Mouse (Mus musculus): Measurements from ENCODE around the gene Gm10972. TPM values are rescaled to one million over a fixed set of nuclear protein-coding genes. Genes with fewer than 3 reads are reported as not detected.
"Not testable (repeated sequence)": the region's sequence is repeated elsewhere in the genome, so short reads cannot be mapped to it uniquely, and the experiment has no call there.

Gene Gm10972
- total RNA-seq (2021), result not detected
- long read RNA-seq, experiment 1, result 0 reads
- long read RNA-seq, experiment 2, result 0 reads

DNA sequence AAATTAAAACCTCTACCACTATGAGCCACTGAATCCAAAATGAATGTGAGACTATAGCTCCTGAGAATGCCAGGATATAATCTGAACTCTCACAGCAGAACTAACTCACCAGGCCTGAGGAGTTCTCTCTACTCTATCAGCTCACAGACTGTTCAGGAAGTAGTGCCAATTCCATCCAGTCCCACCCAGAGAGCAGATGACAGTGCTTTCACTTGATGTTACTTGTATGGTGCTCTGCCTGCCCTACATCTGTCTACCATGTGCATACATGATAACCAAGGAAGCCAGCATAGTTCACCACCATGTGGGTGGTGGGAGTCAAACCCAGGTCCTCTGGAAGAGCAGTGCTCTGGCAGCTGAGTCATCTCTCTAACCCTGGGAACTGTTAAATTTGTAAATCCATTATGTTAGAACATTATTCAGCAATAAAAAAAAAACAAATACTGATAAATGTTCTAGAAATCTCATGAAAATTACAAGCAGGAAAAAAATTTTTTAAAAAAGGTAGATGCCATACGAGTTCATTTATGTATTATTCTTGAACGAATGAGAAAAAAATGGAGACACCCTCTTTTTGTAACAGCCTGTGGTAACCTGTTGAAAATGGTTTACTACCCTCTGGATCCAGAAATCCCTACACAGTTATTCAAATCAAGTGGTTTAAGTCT, at the start of gene Gm10972:
Gm10972 (plus strand) TSS at position 618 of the 668 bp plus-strand sequence.
- DNase-seq (ENCODE audit: extremely low spot score in 1 of 2, low spot score in 2 of 2); H3K4me3 ChIP-seq; intact Hi-C loops (cut with DNase I); H3K27ac ChIP-seq: not testable (repeated sequence)

DNA sequence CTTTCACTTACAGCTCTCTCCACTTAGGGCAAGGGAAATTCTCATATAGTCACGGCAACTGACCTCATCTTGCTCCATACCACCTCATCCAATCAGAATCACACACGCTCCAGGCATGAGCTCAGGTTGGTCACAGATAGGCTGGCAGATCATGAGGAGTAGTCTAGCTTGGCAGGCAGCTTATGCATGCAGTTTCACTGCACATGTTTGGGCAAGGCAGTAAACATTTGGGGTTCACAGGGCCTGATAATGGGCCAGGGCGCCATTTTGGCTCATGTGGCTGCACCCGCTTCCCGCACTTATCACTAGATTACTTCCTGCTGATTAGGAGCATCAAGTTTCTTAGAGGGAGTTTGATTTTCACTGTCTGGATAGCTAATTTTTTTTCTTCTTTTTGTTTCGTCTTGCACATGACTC, 47.0 kb upstream of the Gm10972 start:
- no peak overlapping the region for H3K4me3 ChIP-seq
- intact Hi-C loops (cut with DNase I), result no loop called here
- no peak overlapping the region for H3K27ac ChIP-seq
- TF ChIP-seq CTCF (IDR thresholded peaks at IDR 0.05), result no peak
- no peak for DNase-seq (ENCODE audit: extremely low spot score in 1 of 2, low spot score in 2 of 2)

GRCm38 (mm10) chr3:94597224-94597779, 45.6 kb upstream of the Gm10972 start:
- intact Hi-C loops (cut with DNase I), result no loop called here
- H3K4me3 ChIP-seq, result no peak overlapping the region
- no peak for DNase-seq (ENCODE audit: extremely low spot score in 1 of 2, low spot score in 2 of 2)
- no peak overlapping the region for H3K27ac ChIP-seq
- TF ChIP-seq CTCF (IDR thresholded peaks at IDR 0.05), result no peak

GRCm38 (mm10) chr3:94601959-94602358, 41.0 kb upstream of the Gm10972 start:
- Histone ChIP-seq H3K27ac (no peak overlapping the region), H3K4me3 (no peak overlapping the region)
- peak; percentile 75 for TF ChIP-seq CTCF (IDR thresholded peaks at IDR 0.05)
- intact Hi-C loops (cut with DNase I), result loop anchor here (1.0 to 5.0 kb wide), 4 partner anchors 67 to 300 kb away; no protein-coding TSS in a partner anchor
- DNase-seq (ENCODE audit: extremely low spot score in 1 of 2, low spot score in 2 of 2), result peak; percentile 35 to 36

GRCm38 (mm10) chr3:94609621-94610020, 33.3 kb upstream of the Gm10972 start:
- no peak for TF ChIP-seq CTCF (IDR thresholded peaks at IDR 0.05)
- Histone ChIP-seq H3K27ac (no peak overlapping the region), H3K4me3 (no peak overlapping the region)
- intact Hi-C loops (cut with DNase I), result loop anchor here (10.0 kb wide), 1 partner anchor 115 kb away; no protein-coding TSS in a partner anchor
- no peak for DNase-seq (ENCODE audit: extremely low spot score in 1 of 2, low spot score in 2 of 2)

- intact Hi-C loops (cut with DNase I), result loop anchor here (10.0 kb wide), 1 partner anchor 114 kb away; no protein-coding TSS in a partner anchor
- Histone ChIP-seq H3K27ac (no peak overlapping the region), H3K4me3 (no peak overlapping the region)
- TF ChIP-seq CTCF (IDR thresholded peaks at IDR 0.05), result no peak
- DNase-seq (ENCODE audit: extremely low spot score in 1 of 2, low spot score in 2 of 2), result no peak
These were observed 32.3 kb upstream of the Gm10972 start for GRCm38 (mm10) chr3:94610581-94610980.

GRCm38 (mm10) chr3:94611343-94611742, 31.6 kb upstream of the Gm10972 start:
- H3K27ac ChIP-seq, result peak overlapping the region; percentile 30; the same call in 1 of the 2 replicates
- intact Hi-C loops (cut with DNase I), result loop anchor here (10.0 kb wide), 1 partner anchor 113 kb away; no protein-coding TSS in a partner anchor

DNA sequence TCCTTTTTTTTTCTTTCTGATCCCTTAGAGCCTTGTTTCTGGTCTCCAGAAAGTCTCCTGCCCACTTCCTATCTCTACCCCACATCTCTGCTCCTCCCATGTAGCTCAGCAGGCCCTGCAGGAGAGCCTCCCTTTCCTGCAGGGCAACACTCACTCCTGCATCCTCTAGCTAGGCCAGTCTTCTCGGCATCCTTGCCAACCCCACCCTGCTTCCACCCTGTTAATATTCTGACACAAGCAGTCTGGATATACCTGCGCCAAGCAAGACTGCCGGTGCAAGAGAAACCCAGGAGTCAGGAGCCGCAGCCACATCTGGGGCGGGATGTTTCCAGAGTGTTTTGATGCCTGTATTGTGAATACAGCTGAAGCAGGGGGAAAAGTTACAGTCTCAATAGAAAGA, 31.1 kb upstream of the Gm10972 start:
- intact Hi-C loops (cut with DNase I), result loop anchor here (10.0 kb wide), 1 partner anchor 113 kb away; no protein-coding TSS in a partner anchor
- no peak for DNase-seq (ENCODE audit: extremely low spot score in 1 of 2, low spot score in 2 of 2)
- no peak overlapping the region for H3K4me3 ChIP-seq
- no peak overlapping the region for H3K27ac ChIP-seq
- TF ChIP-seq CTCF (IDR thresholded peaks at IDR 0.05), result no peak

More at GRCm38 (mm10) chr3:94611343-94611742, 31.6 kb upstream of the Gm10972 start:
- no peak for TF ChIP-seq CTCF (IDR thresholded peaks at IDR 0.05)
- H3K4me3 ChIP-seq, result no peak overlapping the region
- DNase-seq (ENCODE audit: extremely low spot score in 1 of 2, low spot score in 2 of 2), result peak in 1 of 2 experiments; percentile 15

GRCm38 (mm10) chr3:94612274-94612673, 30.6 kb upstream of the Gm10972 start:
- H3K4me3 ChIP-seq, result no peak overlapping the region
- DNase-seq (ENCODE audit: extremely low spot score in 1 of 2, low spot score in 2 of 2), result no peak
- intact Hi-C loops (cut with DNase I), result loop anchor here (10.0 kb wide), 1 partner anchor 113 kb away; no protein-coding TSS in a partner anchor
- no peak overlapping the region for H3K27ac ChIP-seq
- no peak for TF ChIP-seq CTCF (IDR thresholded peaks at IDR 0.05)

GRCm38 (mm10) chr3:94613258-94613878, 29.5 kb upstream of the Gm10972 start:
- Histone ChIP-seq H3K27ac (no peak overlapping the region), H3K4me3 (no peak overlapping the region)
- no peak for TF ChIP-seq CTCF (IDR thresholded peaks at IDR 0.05)
- DNase-seq (ENCODE audit: extremely low spot score in 1 of 2, low spot score in 2 of 2), result no peak
- intact Hi-C loops (cut with DNase I), result loop anchor here (10.0 kb wide), 1 partner anchor 111 kb away; no protein-coding TSS in a partner anchor

- TF ChIP-seq CTCF (IDR thresholded peaks at IDR 0.05), result peak; percentile 81
- intact Hi-C loops (cut with DNase I), result loop anchor here (2.0 to 10.0 kb wide), 2 partner anchors 108 to 286 kb away; no protein-coding TSS in a partner anchor
- peak in 1 of 2 experiments; percentile 18 for DNase-seq (ENCODE audit: extremely low spot score in 1 of 2, low spot score in 2 of 2)
- H3K4me3 ChIP-seq, result no peak overlapping the region
- no peak overlapping the region for H3K27ac ChIP-seq
These were observed 26.2 kb upstream of the Gm10972 start for GRCm38 (mm10) chr3:94616717-94617116.
